Mouse (Mus musculus) hindbrain, embryonic 10.5 days (tissue): ENCODE measurements around the gene Hdgfl2. TPM values are rescaled to one million over a fixed set of nuclear protein-coding genes. Genes with fewer than 3 reads are reported as not detected.

Source experiments
- DNase-seq: peaks from one replicate; pipeline ENCODE4 v3.0.0-alpha.2; 2017; ENCODE audit warnings: low spot score
- H3K27ac ChIP-seq: fragments of 300-500 bp; sonication (generic); 2 replicates; pipeline ENCODE4 v1.5.1; 2016; ENCODE audit warnings: mild to moderate bottlenecking, moderate library complexity
- H3K27me3 ChIP-seq: fragments of 300-500 bp; sonication (generic); 2 replicates; pipeline ENCODE4 v1.6.1; 2016; ENCODE audit warnings: mild to moderate bottlenecking; ENCODE audit not compliant: poor library complexity, insufficient read depth, severe bottlenecking
- H3K36me3 ChIP-seq: fragments of 300-500 bp; sonication (generic); 2 replicates; pipeline ENCODE4 v1.6.1; 2016; ENCODE audit warnings: mild to moderate bottlenecking, moderate library complexity
- H3K4me1 ChIP-seq: fragments of 300-500 bp; sonication (generic); replicated peaks from 2 replicates; pipeline ENCODE4 v1.6.1; 2016; ENCODE audit warnings: mild to moderate bottlenecking
- H3K4me3 ChIP-seq: fragments of 300-500 bp; sonication (generic); 2 replicates; pipeline ENCODE4 v1.5.1; 2016; ENCODE audit warnings: mild to moderate bottlenecking, moderate library complexity
- H3K9me3 ChIP-seq: fragments of 300-500 bp; sonication (generic); 2 replicates; pipeline ENCODE4 v1.6.1; 2016; ENCODE audit warnings: mild to moderate bottlenecking, moderate library complexity
- WGBS: fragments of 180-500 bp; shearing (Covaris S2); methylation state at CpG from one replicate; pipeline ENCODE4 v1.1.7; 2016; 5-methylcytosine and 5-hydroxymethylcytosine counted together
- polyA plus RNA-seq: library from polyadenylated mRNA; unstranded; fragments of >200 nt; fragmentation: Nextera tagmentation; extraction: Ambion mirVana; gene quantifications from 2 replicates; pipeline ENCODE4 v1.2.1, GENCODE M21; 2016

Gene Hdgfl2
- polyA plus RNA-seq, 1 experiment from 2014 or later = 186 TPM

- DNase-seq = no peak
- Histone ChIP-seq H3K27me3 (peaks cover 10% of the 10 kb centered on the region), H3K4me1 (peaks cover 7% of the 10 kb centered on the region), H3K9me3 (no peaks in the 10 kb centered on the region), H3K27ac (no peak overlapping the region), H3K36me3 (peaks cover 15% of the 10 kb centered on the region), H3K4me3 (no peak overlapping the region)
- WGBS = 69% methylated on average over 1 of the region's 1 CpGs
Measured at GRCm38 (mm10) chr17:56111021-56111420, 31.6 kb downstream of the Hdgfl2 start.

GRCm38 (mm10) chr17:56111864-56112263 lies 32.4 kb downstream of the Hdgfl2 start:
- Histone ChIP-seq H3K4me1 (peaks cover 11% of the 10 kb centered on the region), H3K27ac (no peak overlapping the region), H3K36me3 (peaks cover 14% of the 10 kb centered on the region), H3K4me3 (no peak overlapping the region), H3K27me3 (peaks cover 18% of the 10 kb centered on the region), H3K9me3 (no peaks in the 10 kb centered on the region)
- WGBS = 49% methylated on average over 5 of the region's 5 CpGs
- peak; percentile 74 for DNase-seq

- no peak overlapping the region for H3K4me3 ChIP-seq
- no peak for DNase-seq
- peaks cover 19% of the 10 kb centered on the region for H3K4me1 ChIP-seq
- H3K36me3 ChIP-seq = peaks cover 11% of the 10 kb centered on the region
- H3K27ac ChIP-seq = no peak overlapping the region
- no peaks in the 10 kb centered on the region for H3K9me3 ChIP-seq
- WGBS = 63% methylated on average over 3 of the region's 3 CpGs
- H3K27me3 ChIP-seq = peaks cover 27% of the 10 kb centered on the region
Measured at GRCm38 (mm10) chr17:56112743-56113142, 33.3 kb downstream of the Hdgfl2 start.

GRCm38 (mm10) chr17:56116193-56116592 lies 36.8 kb downstream of the Hdgfl2 start:
- 78% methylated on average over 10 of the region's 10 CpGs for WGBS
- Histone ChIP-seq H3K4me1 (peaks cover 33% of the 10 kb centered on the region), H3K36me3 (no peaks in the 10 kb centered on the region), H3K9me3 (no peaks in the 10 kb centered on the region), H3K27me3 (peaks cover 59% of the 10 kb centered on the region), H3K4me3 (no peak overlapping the region), H3K27ac (no peak overlapping the region)
- no peak for DNase-seq

DNA sequence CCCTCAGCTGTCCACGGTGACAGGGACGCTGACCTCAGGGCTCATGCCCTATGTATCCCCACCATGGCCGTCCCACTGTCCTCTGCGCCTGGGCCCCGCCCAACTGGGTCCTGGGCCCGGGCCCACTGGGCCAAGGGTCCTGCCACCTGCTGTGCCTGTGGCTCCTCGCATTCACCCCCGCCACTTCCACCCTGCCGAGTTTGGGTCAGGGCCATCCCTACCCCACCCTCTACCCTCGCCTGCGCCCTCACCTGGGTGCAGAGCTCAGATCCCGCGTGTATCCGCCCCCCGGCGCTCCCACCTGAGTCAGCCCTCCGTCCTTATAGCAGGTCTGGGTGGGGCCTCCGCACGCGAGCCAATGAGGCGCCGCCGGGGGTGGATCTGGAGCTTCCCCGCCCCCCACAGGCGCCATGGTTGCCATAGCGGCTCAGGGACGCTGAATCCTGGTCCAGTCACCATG lies 37.8 kb downstream of the Hdgfl2 start, which contains the start of gene Plin5:
TSS of gene Plin5 (minus strand) at position 346 of the 460 bp plus-strand sequence.
- H3K36me3 ChIP-seq = no peaks in the 10 kb centered on the region
- 0 out of 2 replicates have a peak within 1 kb of the TSS, but pooled peaks have one; percentile 50 for H3K27ac ChIP-seq
- peaks cover 70% of the 10 kb centered on the region for H3K27me3 ChIP-seq

GRCm38 (mm10) chr17:56119431-56119830 lies 40.0 kb downstream of the Hdgfl2 start:
- H3K9me3 ChIP-seq = peaks cover 19% of the 10 kb centered on the region
- H3K4me3 ChIP-seq = no peak overlapping the region
- H3K36me3 ChIP-seq = peaks cover 15% of the 10 kb centered on the region
- H3K4me1 ChIP-seq = peaks cover 34% of the 10 kb centered on the region
- H3K27me3 ChIP-seq = peaks cover 92% of the 10 kb centered on the region
- DNase-seq = no peak
- WGBS = 44% methylated on average over 12 of the region's 12 CpGs
- no peak overlapping the region for H3K27ac ChIP-seq

More for the DNA sequence above, 37.8 kb downstream of the Hdgfl2 start, which contains the start of gene Plin5:
- peaks cover 33% of the 10 kb centered on the region for H3K4me1 ChIP-seq
- DNase-seq = peak; percentile 64
- WGBS = 1% methylated on average over 27 of the region's 27 CpGs
- peak within 1 kb of the TSS; percentile 51 for H3K4me3 ChIP-seq
- peaks cover 8% of the 10 kb centered on the region for H3K9me3 ChIP-seq

GRCm38 (mm10) chr17:56119981-56120880 lies 40.8 kb downstream of the Hdgfl2 start:
- Histone ChIP-seq H3K4me3 (peak overlapping the region; percentile 25; the same call in 1 of the 2 replicates), H3K4me1 (peaks cover 38% of the 10 kb centered on the region), H3K27me3 (peaks cover 96% of the 10 kb centered on the region), H3K27ac (no peak overlapping the region), H3K36me3 (peaks cover 15% of the 10 kb centered on the region), H3K9me3 (peaks cover 19% of the 10 kb centered on the region)
- no peak for DNase-seq
- 7% methylated on average over 66 of the region's 66 CpGs for WGBS

GRCm38 (mm10) chr17:56121826-56122225 lies 42.4 kb downstream of the Hdgfl2 start, which contains the start of gene Lrg1:
Gene Lrg1, minus strand, starts transcription at chr17:56122001.
- no peak for DNase-seq
- 66% methylated on average over 2 of the region's 2 CpGs for WGBS
- no peak within 1 kb of the TSS; the same call in 1 of the 2 replicates for H3K4me3 ChIP-seq
- no peak within 1 kb of the TSS for H3K27ac ChIP-seq
- peaks cover 19% of the 10 kb centered on the region for H3K9me3 ChIP-seq
- peaks cover 16% of the 10 kb centered on the region for H3K36me3 ChIP-seq
- H3K27me3 ChIP-seq = peaks cover 92% of the 10 kb centered on the region
- H3K4me1 ChIP-seq = peaks cover 35% of the 10 kb centered on the region

GRCm38 (mm10) chr17:56123161-56123560 lies 43.7 kb downstream of the Hdgfl2 start:
- Histone ChIP-seq H3K27me3 (peaks cover 80% of the 10 kb centered on the region), H3K4me3 (peak overlapping the region; percentile 20; the same call in 1 of the 2 replicates), H3K4me1 (peaks cover 26% of the 10 kb centered on the region), H3K27ac (no peak overlapping the region), H3K36me3 (peaks cover 29% of the 10 kb centered on the region), H3K9me3 (peaks cover 19% of the 10 kb centered on the region)
- DNase-seq = no peak
- 88% methylated on average over 12 of the region's 12 CpGs for WGBS

DNA sequence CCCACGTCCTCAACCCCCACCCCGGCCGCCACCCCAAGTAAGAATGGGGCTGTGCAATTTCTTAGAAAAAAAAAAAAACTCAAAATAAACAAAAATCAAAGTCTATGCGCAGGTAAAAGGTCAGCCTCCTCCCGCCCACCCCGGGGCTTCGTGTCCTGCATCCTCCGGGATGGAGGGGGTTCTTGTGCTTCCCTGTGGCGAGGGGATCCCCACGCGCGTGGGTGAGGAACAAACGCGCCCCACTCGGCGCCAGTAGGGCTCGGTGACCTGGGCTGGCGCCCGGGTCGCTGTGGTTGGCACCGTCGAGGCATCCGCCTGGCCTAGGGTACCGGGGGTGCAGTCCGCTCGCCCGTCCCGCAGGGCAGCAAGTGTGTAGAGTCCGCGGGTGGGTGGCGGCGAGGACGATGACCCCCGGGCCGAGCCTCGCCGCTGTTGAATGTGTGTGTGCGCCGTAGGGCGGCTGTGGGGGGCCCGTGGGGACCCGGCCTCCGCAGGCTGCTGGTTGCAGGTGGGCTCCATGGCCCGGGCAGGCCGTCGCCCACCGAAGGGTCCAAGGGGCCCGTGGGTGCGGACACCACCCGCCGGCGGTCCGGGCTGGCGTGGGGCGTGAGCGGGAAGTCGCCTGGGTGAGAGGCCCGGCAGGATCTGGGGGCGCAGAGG lies 44.4 kb downstream of the Hdgfl2 start:
- peaks cover 74% of the 10 kb centered on the region for H3K27me3 ChIP-seq
- peak overlapping the region; percentile 82 for H3K27ac ChIP-seq
- 42% methylated on average over 59 of the region's 59 CpGs for WGBS

DNA sequence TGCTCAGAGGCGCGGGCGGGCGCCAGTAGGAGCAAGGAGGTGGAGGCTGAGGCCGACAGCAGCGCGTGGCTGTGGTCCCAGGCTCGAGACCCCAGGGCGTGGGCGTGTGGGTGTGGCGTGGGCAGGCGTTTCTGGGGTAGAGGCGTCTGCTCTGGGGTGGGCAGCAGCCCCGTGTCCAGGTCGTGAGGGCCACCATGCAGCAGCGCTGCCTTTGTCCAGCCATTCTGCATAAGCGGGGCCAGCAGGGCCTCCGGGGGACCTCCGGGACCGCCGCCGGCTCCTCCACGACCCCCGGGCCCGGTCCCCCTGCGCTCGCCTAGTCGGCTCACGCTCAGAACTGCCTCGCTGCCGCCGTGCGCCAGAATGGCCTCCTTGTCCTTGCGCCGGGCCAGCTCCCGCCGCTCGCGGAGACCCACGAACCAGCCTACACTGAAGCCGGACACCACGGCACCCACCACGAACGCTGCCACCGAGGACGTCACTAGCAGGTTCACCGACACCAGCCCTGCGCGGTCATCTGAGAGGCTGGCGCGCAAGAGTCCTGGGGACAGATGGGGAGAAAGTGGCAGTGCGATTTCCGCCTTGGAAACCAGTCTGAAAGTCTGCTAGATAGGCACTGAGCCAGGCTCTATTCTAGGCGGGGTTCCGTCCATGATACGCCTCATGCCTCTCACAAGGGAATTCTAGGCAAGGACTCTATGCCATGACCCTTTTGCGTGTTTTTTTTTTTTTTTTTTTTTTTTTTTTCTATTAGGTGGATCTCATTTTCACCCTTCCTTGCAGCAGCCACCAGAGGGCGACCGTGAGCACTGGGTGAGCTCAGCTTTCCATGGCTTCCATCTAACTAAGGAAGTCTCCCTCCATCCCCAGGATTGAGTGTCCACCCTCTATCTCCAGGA lies 45.2 kb downstream of the Hdgfl2 start:
- 9% methylated on average over 59 of the region's 59 CpGs for WGBS
- H3K4me1 ChIP-seq = peaks cover 23% of the 10 kb centered on the region
- H3K9me3 ChIP-seq = peaks cover 19% of the 10 kb centered on the region
- peak overlapping the region; percentile 54 for H3K4me3 ChIP-seq
- peak overlapping the region; percentile 82 for H3K27ac ChIP-seq
- H3K36me3 ChIP-seq = peaks cover 40% of the 10 kb centered on the region
- peak; percentile 63 for DNase-seq
- H3K27me3 ChIP-seq = peaks cover 66% of the 10 kb centered on the region

More for the DNA sequence above, 44.4 kb downstream of the Hdgfl2 start:
- H3K9me3 ChIP-seq = peaks cover 19% of the 10 kb centered on the region
- DNase-seq = no peak
- H3K36me3 ChIP-seq = peaks cover 32% of the 10 kb centered on the region
- H3K4me3 ChIP-seq = peak overlapping the region; percentile 54
- H3K4me1 ChIP-seq = peaks cover 26% of the 10 kb centered on the region

- H3K36me3 ChIP-seq = peaks cover 46% of the 10 kb centered on the region
- DNase-seq = no peak
- no peak overlapping the region for H3K4me3 ChIP-seq
- WGBS = 85% methylated on average over 4 of the region's 4 CpGs
- H3K4me1 ChIP-seq = peaks cover 17% of the 10 kb centered on the region
- H3K27ac ChIP-seq = no peak overlapping the region
- H3K9me3 ChIP-seq = peaks cover 19% of the 10 kb centered on the region
- H3K27me3 ChIP-seq = peaks cover 59% of the 10 kb centered on the region
Measured at GRCm38 (mm10) chr17:56125276-56125630, 45.8 kb downstream of the Hdgfl2 start.
